Mouse (Mus musculus) testis, postnatal 14 days (tissue): ENCODE measurements around the gene Efhd1.
A peak's percentile ranks its signal among the peaks of the same experiment; 100 is the strongest.

Source experiments
- DNase-seq: peaks from one replicate; pipeline ENCODE4 v3.0.0; 2021; ENCODE audit warnings: low spot score

The Efhd1 gene

GRCm38 (mm10) chr1:87270204-87270603, 6.0 kb downstream of the Efhd1 start:
- no peak for DNase-seq

DNA sequence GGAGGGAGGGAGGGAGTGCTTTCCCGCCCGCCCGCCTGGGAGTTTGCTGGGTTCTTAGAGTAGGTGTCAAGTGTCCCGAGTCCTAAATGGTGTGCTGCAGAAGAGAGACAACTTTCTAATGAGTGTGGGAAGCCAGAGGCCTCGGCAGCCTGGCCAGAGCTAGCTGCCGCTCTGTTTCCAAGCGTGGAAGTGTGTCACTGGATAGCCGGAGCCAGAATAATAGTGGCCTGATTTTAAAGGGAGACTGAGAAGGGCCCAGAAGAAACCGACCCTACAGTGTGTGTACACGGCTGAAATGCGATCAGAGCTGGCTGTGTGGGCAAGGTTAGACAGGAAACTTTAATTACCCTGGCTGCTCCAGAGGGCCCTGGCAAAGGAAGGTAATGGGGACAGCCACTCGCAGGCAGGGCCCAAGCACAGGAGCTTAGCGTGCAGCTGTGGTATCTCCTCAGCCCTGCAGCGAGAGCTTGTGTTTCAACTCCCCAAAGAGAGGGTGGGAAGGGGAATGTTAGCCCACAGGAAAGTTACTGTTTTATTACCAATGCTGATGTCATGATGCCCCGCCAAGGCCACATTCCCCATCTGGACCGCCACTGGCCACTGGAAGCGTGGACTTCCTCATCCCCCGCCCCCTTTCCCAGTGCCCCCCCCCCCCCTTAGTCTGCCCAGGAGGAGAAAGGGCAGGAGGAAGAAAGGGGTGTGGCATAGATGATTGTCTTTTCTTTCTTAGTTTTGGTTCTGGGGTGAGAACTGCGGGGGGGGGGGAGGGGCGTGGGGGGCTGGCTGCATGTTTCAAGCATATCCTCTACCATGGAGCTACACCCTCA, 6.7 kb downstream of the Efhd1 start:
- DNase-seq: peak; percentile 25

DNA sequence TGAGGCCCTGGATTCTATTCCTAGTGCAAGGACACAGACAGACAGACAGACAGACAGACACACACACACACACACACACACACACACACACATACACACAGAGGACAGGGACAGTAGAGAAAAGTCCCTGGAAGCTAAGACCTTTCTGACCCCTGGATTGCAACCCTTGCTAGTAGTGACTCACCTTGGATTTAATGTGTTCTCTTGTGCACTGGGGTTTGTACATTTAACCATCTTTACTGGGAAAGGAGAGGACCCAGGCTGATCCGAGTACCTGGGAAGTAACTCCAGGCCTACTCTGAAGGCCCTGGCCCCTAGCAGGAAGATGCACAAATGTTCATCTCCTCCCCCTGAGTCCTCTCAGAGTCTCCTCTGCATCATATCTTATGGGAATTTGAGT, 7.4 kb downstream of the Efhd1 start:
- DNase-seq: no peak

GRCm38 (mm10) chr1:87272462-87272861, 8.3 kb downstream of the Efhd1 start:
- peak; percentile 52 for DNase-seq

GRCm38 (mm10) chr1:87273514-87273942, 9.4 kb downstream of the Efhd1 start:
- peak; percentile 83 for DNase-seq

DNA sequence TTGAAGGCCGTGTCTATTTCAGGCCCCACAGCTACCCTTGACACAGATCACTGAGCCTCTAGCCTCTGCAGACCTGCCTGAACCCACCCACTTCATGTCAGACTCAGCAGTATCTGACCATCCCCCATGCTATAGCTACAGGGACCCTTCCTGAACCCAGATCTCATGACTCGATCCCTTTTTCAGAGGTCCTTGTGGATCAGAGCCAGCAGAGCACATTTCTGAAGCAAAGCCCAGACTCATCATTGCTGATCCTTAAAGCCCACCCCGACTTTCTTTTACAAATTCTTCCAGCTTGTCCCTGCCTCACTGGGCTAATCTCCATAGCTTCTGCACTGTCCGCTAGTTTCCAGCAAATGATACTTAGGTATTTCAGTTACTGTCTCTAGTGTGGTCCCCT, 10.0 kb downstream of the Efhd1 start:
- no peak for DNase-seq

DNA sequence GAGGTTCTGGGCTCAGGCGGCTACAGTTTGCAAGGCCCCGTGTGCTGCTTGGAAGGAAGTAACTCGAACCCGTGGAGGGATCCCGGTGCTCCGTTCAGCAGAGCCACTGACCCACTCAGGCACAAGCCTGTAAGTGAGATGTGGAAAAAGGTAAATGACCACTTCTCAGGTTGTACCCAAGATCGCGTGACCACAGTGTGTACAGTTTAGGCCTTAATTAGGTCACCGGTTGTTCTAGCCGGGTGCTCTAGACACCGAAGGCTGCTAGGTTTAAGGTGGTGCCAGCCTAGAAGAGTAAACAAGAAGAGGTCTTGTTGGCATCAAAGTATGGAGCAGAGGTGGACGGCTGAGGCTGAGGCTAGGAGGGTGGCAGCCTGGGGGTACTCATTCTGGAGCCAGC, 11.0 kb downstream of the Efhd1 start:
- no peak for DNase-seq

DNA sequence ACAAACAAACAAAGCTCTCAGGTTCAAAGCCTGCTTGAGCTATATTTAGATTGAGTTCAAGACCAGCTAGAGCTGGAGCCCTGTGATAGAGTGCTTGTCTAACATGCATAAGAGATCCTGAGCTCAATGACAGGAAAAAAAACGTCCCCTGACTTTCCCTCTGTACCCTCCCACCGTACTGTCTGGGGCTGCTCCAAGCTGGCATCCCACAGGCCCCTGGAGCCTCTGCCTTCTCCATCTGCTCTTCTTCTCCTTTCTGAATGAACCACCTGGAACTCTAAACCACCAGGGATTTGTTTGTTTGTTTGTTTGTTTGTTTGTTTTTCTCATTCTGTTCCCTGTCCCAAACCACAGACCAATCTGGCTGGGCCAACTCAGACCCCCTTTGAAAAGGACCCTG, 11.9 kb downstream of the Efhd1 start:
- DNase-seq: no peak

DNA sequence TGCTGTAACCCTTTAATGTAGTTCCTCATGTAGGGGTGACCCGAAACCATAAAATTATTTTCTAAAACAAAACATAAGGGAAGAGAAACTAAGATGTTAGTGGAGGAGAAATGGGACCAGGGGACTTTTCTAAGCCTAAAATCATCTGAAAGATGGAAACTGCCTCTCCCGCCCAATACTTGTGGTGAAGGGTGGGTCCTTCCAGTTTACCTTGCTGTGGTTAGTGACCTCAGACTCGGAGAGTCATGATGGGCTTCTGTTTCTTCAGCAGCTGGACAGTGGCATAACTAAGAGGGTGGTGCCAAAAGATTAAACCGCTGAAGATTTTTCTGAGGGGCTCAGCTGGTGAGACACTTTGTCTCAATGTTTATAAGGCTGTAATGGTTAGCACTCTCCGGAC, 16.1 kb downstream of the Efhd1 start:
- DNase-seq: no peak

GRCm38 (mm10) chr1:87281599-87282412, 17.6 kb downstream of the Efhd1 start:
- no peak for DNase-seq

- peak; percentile 48 for DNase-seq
Measured at GRCm38 (mm10) chr1:87282413-87282788, 18.2 kb downstream of the Efhd1 start.

DNA sequence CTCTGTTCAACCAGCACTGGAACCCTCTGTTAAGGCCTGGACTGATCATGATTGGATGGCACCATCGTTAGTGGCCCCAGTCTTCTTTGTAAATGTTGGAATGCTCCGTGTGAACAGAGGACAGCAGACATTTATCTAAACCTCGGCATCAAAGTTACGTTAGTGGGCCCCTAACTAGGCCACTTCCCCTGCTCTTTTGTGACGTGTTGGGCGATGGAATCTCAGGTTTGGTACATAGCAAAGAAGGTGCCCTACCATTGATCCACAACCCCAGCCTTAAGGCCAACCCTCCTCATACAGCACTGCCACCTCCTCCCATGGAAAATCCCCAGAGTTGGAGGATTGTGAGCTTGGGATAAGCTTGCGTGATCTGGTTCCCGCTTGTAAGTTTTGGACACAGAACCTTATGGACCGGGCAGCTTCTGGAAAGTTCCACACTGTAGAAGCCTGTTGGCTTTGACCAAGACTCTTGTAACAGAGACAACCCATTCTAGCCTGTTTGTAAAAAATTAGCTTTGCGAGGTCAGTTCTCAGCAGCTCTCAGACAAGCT, 19.3 kb downstream of the Efhd1 start:
- no peak for DNase-seq

DNA sequence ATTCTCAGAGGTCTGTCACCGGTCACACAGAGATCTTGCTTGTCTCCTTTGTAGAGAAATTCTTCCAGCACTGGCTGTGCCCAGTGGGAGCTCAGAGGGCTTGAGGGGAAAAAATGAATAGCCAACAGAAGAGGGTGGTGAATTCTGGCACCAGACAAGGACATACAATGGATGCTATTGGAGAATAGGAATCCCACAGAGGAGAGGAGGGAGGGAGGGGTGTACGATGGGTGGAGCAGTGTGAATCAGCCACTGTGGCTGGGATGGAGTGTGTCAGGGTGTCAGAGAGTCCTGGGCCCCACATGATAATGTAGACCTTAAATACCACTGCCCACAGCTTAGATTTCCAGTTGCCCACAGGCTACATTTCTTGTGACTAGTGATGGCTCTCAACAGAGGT, 22.9 kb downstream of the Efhd1 start:
- DNase-seq: no peak

DNA sequence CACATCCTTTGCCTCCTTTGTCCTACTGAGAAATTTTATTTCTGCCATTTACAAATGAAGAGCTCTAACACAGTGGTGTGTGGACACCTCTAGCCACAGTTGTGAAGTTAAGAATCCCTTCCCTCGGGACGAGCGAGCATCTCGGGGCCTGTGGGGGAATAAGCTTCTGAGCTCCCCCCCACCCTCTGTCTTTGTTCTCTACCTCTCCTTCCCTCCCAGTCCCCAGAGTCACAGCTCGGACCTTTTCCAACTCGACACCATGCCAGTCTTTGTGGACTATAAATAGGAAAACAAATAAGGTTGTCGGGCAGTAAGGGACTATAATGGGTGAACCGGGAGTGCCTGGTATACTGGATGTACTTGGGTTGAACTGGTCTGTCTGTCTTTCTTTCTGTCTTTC, 27.3 kb downstream of the Efhd1 start:
- no peak for DNase-seq

DNA sequence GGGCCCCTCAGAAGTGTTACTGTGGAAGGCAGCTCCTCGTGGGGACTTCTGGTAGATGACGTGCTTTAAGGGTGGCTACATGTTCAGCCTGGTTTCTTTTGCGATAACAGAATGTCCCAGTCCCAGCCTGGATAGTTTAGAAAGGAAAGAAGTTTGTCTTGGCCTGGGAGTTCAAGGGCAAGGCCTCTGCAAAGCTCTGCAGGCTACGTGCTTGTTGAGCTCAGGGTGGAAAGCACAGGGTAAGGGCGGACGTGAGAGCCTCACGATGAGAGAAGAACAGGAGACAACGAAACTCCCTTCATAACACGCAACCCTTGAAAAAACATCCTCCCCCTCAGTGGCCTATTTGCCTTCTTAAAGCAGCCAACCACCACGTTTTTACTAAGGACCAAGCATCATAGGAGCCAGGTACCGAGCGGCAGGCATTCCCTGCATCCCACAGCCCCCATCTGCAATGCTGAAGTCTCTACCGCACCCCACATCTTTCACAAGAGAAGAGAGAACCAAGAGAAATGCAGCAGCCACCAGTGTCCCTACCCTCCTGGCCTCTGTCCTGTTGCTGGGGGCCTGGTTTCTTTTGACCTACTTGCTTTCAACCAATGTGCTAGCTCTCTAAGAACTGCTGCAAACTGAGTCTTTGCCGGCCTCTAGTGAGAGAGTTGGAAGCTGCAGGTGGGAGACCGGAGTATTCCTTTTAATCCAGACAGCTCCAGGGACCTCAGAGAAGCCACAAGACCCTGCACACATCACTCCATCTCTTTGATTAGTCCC, 28.4 kb downstream of the Efhd1 start:
- peak; percentile 65 for DNase-seq

GRCm38 (mm10) chr1:87294063-87294710, 30.0 kb downstream of the Efhd1 start:
- no peak for DNase-seq

DNA sequence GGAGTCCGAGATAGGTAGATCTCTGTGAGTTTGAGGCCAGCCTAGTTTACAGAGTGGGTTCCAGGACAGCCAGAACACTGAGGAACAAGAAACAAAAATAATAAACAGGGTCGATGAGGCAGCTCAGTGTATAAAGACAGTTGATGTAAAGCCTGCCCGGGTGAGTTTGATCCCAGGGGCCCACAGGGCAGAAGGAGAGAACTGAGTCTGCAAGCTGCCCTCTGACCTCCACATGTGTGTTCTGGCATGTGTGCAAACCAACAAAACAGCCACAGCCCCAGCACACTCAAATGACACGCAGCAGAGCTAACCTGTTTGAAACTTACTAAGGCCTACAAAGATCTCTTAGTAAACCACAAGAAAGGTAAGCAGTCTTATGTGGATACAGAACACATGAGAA, 30.8 kb downstream of the Efhd1 start:
- no peak for DNase-seq

- DNase-seq: no peak
Measured at GRCm38 (mm10) chr1:87297346-87297925, 33.3 kb downstream of the Efhd1 start.

DNA sequence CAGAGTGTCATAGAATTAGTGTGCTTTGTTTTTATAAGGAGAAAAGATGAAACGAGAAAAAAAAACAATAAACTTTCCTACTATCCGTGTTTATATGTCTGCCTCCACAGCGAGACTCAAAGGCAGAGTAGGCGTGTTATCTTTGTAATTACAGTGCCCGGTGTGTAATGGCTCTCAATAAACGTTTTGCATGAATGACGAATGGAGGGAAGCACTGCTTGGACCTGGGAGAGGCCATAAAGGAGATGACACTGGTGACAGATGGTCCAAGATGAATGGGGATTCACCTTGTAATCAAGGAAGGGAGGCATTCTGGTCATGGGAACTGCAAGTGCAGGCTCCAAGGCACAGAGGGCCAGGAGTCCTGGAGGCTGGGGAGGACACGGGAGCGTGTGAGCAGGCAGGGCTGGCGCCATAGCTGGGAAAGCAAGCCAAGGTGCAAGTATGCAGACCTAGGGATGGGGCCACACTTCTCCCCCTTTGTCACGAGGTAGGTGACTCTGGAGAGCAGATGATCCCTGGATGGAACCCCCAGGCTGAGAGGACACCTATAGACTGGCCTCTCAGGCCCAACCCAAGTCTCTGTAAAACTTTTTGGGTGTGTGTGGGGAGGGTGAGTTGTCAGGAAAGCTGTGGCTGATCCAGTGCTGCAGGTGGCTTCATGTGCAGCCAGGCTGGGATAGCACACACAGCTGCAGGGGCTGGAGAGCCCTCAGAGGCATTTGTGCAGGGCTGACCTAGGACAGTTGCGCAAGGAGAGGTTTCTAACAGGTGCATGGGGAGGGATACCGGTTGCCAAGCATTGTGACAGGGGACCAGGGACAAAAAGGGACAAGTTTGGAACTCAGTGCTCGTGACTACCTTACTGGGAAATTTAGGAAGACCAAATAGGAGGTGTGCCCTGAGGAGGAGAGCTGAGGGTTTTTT, 36.5 kb downstream of the Efhd1 start:
- no peak for DNase-seq

- DNase-seq: no peak
Measured at GRCm38 (mm10) chr1:87301971-87302370, 37.8 kb downstream of the Efhd1 start.
